Mouse (Mus musculus) A20 (cell line): ENCODE data around the gene Creb5.

Source experiments
- DNase-seq: peaks from one replicate; pipeline ENCODE4 v3.0.0-alpha.2; 2011; ENCODE audit warnings: low read depth, low spot score

Gene Creb5

GRCm38 (mm10) chr6:53641633-53642605, 354.8 kb downstream of the Creb5 start:
- no peak for DNase-seq

DNA sequence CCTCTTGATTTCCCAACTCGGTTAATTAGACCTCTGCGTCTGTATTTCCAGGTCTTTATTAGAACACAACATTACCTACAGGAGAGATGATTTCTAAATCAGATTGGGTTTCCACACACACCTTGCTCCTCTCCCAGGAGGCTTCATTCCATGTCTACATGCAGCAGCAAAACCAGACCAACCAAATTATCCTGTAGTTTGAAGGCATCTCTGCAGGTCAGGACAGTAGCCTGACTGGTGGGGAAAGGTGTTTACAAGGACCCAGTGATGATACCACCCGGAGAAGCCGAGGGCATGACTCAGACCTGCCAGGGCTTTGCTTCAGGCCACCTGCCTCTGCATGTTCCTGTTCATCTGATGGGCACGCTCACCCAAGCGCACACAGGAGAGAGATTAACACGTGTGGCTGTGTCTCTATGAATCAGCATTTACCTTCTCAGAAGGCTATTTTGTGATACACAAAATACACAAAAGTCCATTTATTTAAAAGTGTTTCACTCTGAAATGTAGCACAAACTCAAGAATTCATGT, 355.8 kb downstream of the Creb5 start:
- no peak for DNase-seq

DNA sequence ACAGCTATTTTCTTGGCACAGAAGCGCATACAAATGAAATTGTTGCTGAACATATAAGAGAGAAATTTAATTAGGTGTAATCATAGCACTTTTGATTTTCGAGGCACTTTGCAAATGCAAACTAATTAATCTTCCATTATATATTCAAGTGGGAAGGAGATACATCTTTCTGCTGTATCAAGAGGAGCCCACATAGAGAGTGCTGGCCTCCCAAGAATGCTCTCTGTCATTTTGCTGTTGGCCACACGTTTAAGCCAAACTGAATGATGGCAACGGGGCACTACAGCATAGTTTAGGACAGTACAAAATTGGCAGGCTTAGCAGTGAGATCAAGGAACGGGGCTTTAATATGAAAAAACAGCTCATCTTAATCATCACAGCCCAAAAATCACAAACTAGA, 356.4 kb downstream of the Creb5 start:
- DNase-seq = no peak

DNA sequence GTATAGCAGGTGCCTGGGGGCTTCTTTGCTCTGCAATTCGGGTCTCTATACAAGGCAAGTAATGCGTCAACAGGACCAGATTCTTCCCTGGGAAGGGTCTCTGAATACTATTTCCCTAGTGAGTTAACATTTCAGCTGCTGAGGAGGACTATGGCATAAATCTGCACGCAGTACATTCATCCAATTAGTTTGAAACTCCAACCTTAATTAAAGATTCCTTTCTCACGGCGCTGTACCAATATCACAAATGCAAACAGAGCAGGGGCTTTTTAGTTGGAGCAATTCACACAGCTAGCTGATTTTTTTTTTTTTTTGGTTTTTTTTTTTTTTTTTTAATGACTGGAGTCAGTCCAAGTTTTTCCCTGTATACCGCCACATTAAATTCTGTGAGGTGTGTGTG, 357.0 kb downstream of the Creb5 start:
- no peak for DNase-seq

- DNase-seq = no peak
Measured at GRCm38 (mm10) chr6:53644971-53645370, 357.9 kb downstream of the Creb5 start.

DNA sequence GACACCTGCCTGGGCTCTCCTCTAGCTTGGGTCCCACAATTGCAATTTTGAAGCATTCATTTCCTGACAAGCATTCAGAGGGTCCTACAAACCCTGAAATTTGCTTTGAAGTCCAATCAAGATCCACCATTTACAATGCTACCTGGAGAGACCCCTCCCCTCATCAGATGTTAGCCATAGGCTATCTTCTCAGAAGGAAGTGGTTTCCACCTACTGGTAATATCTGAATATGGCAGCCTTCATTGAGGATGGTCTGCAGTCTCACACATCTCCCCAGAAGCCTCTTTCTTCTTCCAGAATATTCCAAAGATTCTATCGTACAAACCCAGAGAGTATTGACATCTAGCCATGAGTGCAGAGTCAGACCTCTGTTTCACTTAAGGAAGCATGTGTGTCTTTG, 362.7 kb downstream of the Creb5 start:
- no peak for DNase-seq

DNA sequence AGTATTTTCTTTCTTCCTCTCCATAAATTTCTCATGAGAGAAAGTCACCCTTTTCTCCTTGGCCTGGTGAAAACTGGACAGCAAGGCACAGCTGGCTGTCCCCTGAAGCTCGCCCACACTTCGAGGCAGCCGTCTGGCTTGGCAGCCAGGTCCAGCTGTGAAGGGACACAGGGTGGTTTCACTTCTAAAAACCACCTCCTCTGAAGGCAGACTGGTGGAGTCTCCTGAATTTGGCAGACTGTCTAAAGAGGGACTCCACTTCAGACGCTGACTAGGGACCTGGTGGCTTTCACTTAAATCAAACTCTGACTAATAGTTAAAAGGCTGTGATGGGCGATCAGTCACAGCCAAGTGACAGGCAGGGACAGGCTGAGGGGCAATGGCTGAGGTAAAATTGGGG, 365.6 kb downstream of the Creb5 start:
- DNase-seq = no peak

GRCm38 (mm10) chr6:53653706-53654360, 366.8 kb downstream of the Creb5 start:
- no peak for DNase-seq

DNA sequence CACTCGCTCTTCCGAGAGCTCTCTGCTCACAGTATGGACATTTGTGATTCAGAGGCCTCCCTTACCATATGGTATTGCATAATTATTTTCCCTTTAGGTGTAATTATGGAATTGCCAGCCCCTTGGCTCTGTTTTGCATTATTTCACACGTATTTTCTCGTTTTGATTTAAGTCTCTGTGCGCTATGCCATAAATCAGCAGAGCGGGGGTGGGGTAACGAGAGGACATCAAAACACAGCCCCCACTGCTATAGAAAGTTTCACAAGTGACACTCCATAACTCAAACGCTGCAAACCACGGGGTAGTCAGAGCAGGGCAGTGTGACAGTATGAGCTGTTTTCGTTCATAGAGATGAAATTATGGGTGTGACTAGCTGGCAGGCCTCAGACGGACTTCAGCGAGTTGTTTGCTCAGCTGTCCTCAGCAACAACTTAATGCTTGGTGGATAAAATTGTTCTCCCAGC, 367.3 kb downstream of the Creb5 start:
- DNase-seq = no peak

GRCm38 (mm10) chr6:53656466-53656865, 369.4 kb downstream of the Creb5 start:
- DNase-seq = no peak

DNA sequence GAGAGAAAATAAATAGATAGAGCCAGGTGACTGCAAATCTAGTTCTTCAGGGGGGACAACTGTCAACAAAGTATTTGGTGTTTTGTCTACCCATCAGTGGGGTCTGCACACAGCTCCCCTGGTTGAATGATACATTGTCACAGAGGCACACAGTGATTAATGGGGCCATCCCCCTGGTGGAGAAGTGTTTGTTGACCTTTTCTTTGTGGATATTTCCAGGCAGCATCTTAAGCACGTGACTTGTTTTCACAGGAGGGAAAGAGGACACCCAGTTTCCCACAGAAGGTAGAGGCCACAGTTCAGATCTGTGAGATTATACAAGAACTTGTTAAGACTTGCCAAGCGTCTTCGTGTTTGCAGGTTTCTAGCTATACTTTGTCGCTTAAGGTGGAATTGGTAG, 370.4 kb downstream of the Creb5 start:
- DNase-seq = no peak

- DNase-seq = no peak
Measured at GRCm38 (mm10) chr6:53662858-53663833, 376.1 kb downstream of the Creb5 start.

GRCm38 (mm10) chr6:53664759-53665158, 377.7 kb downstream of the Creb5 start:
- DNase-seq = no peak

GRCm38 (mm10) chr6:53666503-53666902, 379.4 kb downstream of the Creb5 start:
- DNase-seq = peak; percentile 23

DNA sequence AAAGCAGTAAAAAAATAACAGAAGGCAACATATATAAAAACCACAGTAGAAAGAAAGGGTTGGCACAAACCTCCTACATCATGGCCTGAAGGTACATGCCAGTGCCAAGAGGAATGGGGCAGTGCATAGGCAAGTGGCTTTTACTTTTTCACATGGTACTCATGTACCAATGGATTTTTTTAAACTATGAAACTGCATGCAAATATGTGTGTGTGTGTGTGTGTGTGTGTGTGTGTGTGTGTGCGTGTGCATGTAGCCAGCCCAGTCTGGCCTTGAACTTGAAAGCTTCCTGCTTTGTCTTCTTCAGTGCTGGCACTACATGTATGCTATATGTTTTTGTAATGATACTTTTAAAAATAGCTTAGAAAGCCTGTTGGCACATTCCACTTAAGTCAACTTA, 391.2 kb downstream of the Creb5 start:
- DNase-seq = no peak

- DNase-seq = no peak
Measured at GRCm38 (mm10) chr6:53680046-53680445, 393.0 kb downstream of the Creb5 start.

DNA sequence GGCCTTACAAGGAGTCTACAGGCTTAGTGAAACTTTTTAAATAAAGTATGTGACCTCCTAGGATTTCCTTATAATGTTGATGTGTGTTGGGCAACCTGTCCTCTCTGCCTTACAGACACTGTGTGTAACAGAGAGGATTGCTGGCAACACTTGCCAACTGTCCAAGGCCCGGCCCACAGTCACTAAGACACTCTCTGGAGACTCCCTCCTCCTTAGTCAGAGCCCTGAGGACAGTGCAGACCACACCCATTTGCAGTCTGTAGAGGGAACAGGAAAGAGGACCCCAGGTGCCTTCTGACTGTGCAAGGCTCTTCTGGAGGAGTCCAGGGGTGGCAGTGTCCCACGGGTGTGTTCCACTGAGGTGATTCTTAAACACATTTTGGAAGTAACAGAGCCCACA, 397.3 kb downstream of the Creb5 start:
- DNase-seq = no peak

DNA sequence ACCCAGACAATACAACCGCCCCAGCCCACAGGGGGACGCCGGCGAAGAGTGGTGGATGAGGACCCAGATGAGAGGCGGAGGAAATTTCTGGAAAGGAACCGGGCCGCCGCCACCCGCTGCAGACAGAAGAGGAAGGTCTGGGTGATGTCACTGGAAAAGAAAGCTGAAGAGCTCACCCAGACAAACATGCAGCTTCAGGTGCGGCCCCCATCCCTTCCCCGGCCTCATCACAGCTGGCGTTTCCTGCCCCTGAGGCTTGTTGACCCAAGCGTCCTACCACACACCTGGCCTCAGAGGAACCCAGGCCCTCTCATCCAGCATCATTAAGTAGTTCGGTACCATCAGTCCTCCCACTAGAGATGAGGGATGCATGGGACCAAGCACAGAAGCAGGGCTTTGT, 398.3 kb downstream of the Creb5 start:
- DNase-seq = no peak

DNA sequence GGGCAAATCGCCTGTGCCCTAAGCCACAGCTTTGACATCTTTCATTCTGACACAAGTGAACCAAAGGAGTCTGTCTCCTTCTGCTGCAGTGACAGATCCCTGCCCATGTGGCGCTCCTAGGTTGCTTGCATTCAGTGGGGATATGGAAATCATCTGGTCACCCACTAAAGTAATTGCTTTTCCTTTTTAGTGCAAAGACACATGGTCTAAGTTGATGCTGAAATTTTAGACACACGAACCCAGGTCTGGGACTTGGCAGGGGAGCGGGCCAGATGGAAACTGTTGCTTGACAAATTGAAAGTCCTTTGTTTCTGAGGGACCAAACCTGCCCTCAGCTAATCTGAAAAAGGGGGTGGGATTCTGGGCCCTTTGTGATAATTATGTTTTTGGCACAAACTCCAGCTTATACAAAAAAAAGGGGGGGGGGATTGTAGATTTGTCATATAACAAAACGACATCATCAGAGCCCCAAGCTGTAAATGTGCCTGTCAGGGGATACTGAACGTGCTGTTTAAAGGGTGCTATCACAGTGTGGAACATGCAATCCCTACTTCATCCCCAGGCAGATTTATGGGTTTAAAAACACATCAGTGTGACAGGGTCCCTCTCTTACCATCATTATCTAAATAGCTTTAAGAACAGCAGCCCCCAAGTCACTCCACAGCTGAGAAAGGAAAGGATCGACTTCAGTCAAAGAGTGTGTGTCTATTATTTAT, 401.9 kb downstream of the Creb5 start:
- DNase-seq = no peak

DNA sequence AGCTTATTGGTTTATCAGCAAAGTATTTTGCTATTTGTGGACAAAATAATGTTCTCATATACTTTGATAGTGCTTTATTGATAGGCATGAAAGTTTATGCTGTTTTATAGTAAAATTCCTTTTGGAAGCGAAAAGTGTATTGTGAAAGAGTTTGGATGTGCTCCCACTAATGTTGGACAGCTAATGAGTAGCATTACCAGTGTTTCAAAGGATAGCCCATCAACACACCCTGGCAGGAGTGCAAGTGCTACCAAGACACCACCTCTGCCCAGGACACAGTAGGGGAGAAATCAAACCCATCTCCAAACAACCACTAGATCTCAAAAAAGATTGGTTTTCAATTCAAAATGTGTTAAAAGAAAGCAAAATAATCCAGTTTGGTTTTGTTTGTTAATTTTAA, 403.9 kb downstream of the Creb5 start:
- no peak for DNase-seq

- no peak for DNase-seq
Measured at GRCm38 (mm10) chr6:53695216-53695615, 408.1 kb downstream of the Creb5 start.
